Mouse (Mus musculus) retina, postnatal 7 days (tissue): ENCODE results near the gene Fryl.
"Not testable (repeated sequence)": the region's sequence is repeated elsewhere in the genome, so short reads cannot be mapped to it uniquely, and the experiment has no call there.

ENCODE experiments used
- DNase-seq: peaks from one replicate; pipeline ENCODE4 v3.0.0-alpha.2; 2012; ENCODE audit warnings: low read depth, low spot score

Fryl gene

DNA sequence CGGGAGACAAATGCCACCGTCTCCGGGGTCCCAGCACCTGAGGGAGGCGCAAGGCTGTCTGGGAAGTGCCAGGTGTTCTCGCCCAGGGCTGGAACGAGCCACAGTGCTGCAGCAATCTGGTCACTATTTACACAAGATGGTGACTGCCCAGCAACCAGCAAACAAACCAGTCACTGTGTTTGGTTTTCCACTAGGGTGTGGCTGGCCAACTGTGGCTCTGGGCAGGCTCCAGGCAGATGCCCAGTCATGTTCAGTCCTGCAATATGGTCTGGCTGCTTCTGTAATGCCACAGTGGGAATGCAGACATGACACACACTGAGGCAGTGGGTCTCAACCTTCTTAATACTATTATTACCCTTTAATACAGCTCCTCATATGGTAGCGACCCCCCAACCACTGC, 152.8 kb downstream of the Fryl start:
- no peak for DNase-seq

GRCm38 (mm10) chr5:73102342-73102989, 154.0 kb downstream of the Fryl start:
- no peak for DNase-seq

GRCm38 (mm10) chr5:73092236-73092635, 164.2 kb downstream of the Fryl start:
- DNase-seq, result no peak

DNA sequence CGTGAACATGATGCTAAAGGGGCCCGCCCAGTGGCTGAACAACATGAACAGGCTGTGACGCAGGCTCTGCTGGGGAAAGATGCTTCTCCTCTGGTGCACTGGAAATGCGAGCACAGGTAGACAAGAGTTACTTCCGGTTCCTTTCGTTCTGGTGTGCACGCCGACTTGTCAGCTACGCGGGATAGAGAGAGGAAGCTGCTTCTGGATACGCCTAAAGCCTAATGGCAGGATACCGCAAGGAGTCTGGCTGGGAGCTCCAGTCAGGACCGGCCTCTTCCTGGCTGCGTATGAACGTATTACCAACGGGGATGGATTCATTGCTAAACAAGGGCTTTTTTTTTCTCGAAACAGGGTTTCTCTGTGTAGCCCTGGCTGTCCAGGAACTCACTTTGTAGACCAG, 167.3 kb downstream of the Fryl start:
- DNase-seq, result no peak

GRCm38 (mm10) chr5:73081496-73081895, 174.9 kb downstream of the Fryl start:
- no peak for DNase-seq

GRCm38 (mm10) chr5:73079801-73080200, 176.6 kb downstream of the Fryl start:
- no peak for DNase-seq

DNA sequence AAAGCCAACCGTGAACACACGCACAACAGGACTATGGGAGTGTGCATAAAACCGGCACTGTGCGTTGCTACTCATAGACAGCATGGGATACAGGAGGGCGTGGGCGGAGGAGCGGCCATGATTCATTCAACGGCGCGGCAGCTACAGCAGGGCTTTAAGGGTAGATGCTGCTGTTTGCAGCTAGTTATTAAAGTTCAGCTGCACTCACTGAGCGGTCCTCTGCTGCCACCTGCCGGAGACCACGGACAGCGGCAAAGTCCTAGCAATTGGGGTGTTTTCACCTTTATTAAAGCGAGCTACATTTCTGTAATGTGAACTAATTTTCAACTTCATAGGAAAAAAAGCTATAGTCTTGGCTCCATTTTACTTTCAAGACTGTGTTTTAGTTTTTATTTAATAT, 185.1 kb downstream of the Fryl start:
- DNase-seq, result peak; percentile 46

DNA sequence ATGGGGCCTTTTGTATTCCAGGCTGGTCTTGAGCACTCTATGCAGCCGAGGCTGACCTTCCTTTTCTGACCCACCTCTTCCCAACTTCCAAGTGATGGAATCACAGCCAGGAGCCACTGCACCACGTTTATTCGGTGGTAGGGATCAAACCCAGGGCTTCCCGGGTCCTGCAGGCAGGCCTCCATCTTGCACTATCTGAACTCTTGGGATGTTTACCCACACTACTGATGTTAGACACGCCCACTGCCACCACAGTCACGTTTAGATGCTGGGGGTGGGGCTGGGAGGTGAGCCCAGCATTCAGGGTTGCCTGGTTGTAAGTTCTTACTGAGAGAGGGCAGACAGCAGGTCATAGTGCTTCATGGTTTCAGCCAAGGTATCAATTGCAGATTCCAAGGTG, 189.5 kb downstream of the Fryl start:
- DNase-seq, result no peak

DNA sequence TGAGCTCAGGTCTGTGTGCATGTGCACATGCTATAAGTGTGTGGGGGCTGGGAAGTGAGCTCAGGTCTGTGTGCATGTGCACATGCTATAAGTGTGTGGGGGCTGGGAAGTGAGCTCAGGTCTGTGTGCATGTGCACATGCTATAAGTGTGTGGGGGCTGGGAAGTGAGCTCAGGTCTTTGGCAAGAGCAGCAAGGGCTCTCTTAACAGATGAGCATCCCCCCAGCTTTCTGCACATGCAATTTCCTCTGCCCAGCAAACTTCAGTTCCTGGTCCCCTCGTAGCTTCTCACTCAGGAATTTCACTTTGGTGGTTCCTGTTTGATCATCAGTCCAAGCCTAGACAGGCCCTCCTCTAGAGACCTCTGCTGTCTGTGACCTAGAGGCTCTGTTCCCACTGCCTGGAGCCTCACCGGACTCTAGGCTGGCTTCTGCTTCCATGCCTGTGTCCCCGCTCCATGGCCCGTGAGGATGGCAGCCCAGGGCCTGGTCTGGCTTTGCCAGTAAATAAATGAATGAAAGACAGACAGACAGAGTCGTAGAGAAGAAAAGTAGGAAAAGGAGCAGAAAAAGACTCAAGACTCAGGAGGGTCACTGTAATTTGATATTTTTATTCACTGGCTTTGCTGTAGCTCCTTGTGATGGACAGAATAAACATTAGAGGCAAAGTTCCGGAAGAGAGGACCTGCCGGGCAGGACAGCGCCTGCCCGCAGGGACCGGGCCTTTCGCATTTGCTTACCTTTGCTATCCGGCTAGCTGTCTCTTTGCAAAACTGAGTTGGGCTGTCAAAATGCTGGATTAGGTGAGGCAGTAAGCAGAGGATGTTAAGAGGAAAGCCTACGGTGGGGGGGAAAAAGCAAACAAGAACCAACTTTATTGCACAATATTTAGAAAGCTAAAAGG, 192.4 kb downstream of the Fryl start:
- DNase-seq, result no peak

GRCm38 (mm10) chr5:73061506-73062155, 194.8 kb downstream of the Fryl start:
- no peak for DNase-seq

DNA sequence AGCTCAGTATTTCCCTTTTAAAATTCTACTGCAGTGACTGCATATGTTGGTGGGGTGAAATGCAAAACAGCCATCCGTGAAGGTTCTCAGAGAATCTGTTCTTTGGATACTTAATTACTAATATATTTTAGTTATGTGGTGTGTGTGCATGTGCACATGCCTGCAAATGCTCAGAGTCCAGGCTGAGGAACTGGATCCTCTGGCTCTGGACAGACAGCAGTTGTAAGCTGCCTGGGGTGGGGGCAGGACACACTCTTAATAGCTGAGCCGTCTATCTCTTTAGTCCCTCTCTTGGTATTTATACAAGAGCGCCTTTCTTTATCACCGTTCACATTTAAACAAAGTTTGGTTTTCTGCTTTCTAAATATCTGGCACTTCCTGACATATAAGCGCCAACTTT, 199.5 kb downstream of the Fryl start:
- DNase-seq, result no peak

DNA sequence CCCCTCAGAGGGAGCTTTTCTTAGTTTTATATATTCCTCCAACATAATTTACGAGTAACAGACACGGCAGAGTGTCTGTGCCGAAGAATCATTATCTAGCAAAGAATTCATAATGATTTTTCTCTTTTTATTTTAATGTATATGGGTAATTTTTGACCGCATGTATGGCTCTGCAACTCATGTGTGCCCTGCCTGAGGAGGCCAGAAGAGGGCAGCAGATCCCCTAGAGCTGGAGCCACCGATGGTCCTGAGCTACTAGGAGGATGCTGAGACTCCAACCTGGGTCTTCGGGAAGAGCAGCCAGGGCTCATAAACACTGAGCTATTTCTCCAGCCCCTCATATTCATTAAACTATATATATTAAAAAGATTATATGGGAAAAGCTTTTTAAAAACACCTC, 200.0 kb downstream of the Fryl start:
- no peak for DNase-seq

DNA sequence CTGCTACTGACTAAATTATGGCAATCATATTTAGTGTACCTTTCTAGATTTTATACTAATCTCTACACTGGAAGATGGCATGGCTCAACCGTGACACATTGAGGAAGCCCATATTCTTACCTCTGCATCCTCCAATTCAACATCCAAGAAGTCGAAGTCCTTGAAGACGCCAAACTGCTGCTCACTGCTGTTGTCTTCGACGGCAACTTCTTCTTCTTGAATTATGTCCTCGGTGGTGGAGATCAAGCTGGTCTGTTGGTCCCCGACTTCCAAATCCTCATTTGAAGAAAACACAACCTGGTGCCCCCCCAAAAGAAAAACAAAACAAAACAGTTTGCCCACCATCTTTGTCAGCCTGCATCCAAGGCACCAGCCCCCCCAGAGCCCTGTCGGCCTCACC, 202.5 kb downstream of the Fryl start:
- no peak for DNase-seq

DNA sequence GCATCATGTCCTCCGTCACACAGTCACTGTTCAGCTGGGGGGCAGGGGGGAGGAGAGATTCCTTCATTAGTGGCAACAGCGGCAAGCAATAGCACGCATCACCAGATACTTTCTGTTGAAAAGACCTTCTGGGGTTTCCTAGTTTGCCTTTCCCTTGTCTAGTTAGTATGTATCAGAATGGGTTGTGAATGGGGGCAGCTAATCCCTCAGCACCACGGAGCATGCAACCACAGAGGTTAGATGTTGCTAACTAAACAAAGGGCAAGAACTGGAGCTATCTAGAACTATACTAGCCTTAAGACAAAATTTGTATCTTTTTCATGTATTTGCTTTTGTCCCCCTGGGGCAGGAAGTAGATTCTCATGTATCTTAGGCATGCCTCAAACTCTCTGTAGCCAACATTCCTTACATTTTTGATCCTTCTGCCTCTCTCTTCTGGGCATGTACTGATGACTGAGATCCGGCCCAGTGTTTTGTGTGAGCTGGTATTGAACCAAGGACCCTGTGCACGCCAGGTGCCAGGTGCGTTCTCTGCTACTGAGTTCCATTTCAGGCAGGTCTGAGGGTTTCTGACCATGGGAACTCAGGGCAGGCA, 208.7 kb downstream of the Fryl start:
- no peak for DNase-seq

DNA sequence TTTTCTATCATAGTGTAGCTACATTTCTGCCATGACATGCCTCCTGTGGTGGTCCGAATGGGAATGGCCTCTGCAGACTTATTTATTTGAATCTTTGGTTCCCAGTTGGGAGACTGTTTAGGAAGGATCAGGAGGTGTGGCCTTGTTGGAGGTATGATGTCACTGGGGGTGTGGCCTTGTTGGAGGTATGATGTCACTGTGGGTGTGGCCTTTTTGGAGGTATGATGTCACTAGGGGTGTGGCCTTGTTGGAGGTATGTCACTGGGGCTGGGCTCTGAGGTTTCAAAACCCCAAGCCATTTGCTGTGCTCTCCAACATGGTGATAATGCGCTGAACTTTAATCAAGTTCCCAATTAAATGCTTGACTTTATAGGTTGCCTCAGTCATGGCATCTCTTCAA, 212.4 kb downstream of the Fryl start:
- no peak for DNase-seq

- DNase-seq, result no peak
Observed at GRCm38 (mm10) chr5:73032481-73032880, 223.9 kb downstream of the Fryl start.

DNA sequence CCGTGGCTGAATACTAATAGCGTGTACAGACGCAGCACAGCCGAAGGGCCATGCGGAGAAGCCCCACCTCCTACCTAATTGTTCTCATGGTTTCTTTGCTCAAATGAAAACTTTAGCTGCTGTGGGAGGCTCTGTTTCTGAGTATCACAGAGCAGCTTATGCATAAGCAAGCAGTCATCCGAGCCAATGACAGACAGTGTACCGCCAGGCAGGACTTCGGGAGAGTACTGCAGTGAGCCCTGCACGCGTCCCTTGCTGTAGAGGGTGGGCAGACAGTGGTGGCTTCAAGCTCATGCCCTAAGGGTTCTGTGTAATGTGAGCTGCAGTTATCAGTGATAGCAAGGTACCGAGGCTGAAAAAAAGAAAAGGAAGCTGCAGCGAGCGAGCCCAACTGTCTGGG, 227.8 kb downstream of the Fryl start:
- no peak for DNase-seq

GRCm38 (mm10) chr5:73023801-73024200, 232.6 kb downstream of the Fryl start:
- DNase-seq, result no peak

- DNase-seq, result no peak
Observed at GRCm38 (mm10) chr5:73014745-73015144, 241.7 kb downstream of the Fryl start.

DNA sequence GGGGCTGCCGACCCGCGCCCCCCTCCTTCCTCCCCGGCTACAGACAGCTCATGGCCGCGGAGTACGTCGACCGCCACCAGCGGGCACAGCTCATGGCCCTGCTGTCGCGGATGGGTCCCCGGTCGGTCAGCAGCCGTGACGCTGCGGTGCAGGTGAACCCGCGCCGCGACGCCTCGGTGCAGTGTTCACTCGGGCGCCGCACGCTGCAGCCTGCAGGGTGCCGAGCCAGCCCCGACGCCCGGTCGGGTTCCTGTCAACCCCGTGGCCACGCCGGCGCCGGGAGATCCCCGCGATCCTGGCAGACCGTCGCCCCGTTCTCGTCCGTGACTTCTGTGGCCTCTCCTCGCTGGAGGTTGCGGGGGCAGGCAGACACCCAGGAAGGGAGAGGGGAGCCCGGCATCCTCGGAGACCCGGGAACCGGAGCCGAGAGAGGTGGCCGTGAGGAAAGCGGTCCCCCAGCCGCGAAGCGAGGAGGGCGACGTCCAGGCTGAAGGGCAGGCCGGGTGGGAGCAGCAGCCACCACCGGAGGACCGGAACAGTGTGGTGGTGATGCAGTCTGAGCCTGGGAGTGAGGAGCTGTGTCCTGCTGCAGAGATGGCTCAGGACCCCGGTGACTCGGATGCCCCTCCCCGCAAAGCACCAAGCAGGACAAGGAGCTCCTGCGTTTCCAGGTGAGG, 242.7 kb downstream of the Fryl start:
- not testable (repeated sequence) for DNase-seq

DNA sequence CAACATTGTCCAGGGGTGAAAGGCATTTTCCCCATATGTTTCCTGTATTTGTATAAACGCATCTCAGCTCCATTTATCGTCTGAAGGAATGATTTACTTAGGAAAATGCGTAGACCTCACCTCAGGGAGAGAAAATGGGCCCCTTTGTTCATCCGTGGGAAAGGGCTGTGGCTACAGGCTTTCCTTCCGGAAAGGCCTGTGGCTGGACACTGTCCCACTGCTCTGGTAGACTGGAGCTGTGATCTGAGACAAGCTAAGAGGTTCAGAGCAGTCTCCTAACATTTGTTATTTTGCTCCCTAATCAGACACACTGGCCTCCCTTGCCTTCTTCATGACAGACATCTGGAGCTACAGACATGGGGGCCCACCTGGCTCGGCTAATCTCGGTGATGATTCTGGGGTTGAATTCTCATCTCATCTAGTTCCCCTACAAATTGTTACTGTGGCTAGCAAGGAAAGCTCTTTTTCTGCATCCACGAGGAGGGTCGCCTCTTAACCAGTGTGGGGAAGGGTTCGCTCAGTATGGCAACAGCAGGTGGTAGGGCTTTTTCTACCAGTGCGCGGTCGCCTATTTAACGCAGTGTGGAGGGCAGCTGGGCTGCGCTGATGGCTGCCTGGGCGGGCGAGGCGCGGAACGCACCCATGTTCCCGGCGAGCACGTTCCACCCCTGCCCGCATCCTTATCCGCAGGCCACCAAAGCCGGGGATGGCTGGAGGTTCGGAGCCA, 243.4 kb downstream of the Fryl start:
- not testable (repeated sequence) for DNase-seq
